Mouse (Mus musculus) thymus, adult 18-20 months (tissue): ENCODE measurements around the gene Olfr1364.

Source experiments
- DNase-seq, 2 experiments: peaks; one replicate each; pipeline ENCODE4 v3.0.0; 2022; ENCODE audit warnings: mixed read lengths in 2 of 2

Olfr1364 gene

GRCm38 (mm10) chr13:21581659-21582058, at the start of gene Olfr1364:
Gene Olfr1364, minus strand, starts transcription at chr13:21581759.
- DNase-seq = no peak

- DNase-seq = no peak
Measured at GRCm38 (mm10) chr13:21613922-21614321, 32.4 kb upstream of the Olfr1364 start, which contains the start of gene Olfr1362. Gene Olfr1362, minus strand, starts transcription at chr13:21614022.

- no peak for DNase-seq
Measured at GRCm38 (mm10) chr13:21591618-21592017, 10.1 kb upstream of the Olfr1364 start.

- DNase-seq = no peak
Measured at GRCm38 (mm10) chr13:21559793-21560192, 21.8 kb downstream of the Olfr1364 start, which contains the start of gene Olfr1535. Gene Olfr1535, minus strand, starts transcription at chr13:21559893.

GRCm38 (mm10) chr13:21550416-21551110, 31.0 kb downstream of the Olfr1364 start:
- no peak for DNase-seq

GRCm38 (mm10) chr13:21549487-21549886, 32.1 kb downstream of the Olfr1364 start:
- DNase-seq = no peak

- DNase-seq = no peak
Measured at GRCm38 (mm10) chr13:21542708-21543107, 38.9 kb downstream of the Olfr1364 start, which contains the start of gene Olfr1366. Gene Olfr1366, minus strand, starts transcription at chr13:21542808.

- DNase-seq = peak; percentile 70 to 84
Measured at GRCm38 (mm10) chr13:21530781-21531201, 50.8 kb downstream of the Olfr1364 start, which contains the start of gene Zkscan8. Gene Zkscan8, minus strand, starts transcription at chr13:21531120.

GRCm38 (mm10) chr13:21530136-21530535, 51.4 kb downstream of the Olfr1364 start:
- no peak for DNase-seq
